Mouse (Mus musculus): Measurements from ENCODE around the gene Birc6.

Gene Birc6

GRCm38 (mm10) chr17:74706593-74706992, 178.5 kb downstream of the Birc6 start:
- in situ Hi-C loops (cut with MboI, MseI): no loop called here

GRCm38 (mm10) chr17:74707637-74708152, 179.6 kb downstream of the Birc6 start:
- in situ Hi-C loops (cut with MboI, MseI): no loop called here

- in situ Hi-C loops (cut with MboI, MseI): no loop called here
Measured at GRCm38 (mm10) chr17:74710731-74711130, 182.6 kb downstream of the Birc6 start.

- in situ Hi-C loops (cut with MboI, MseI): no loop called here
Measured at GRCm38 (mm10) chr17:74711627-74712026, 183.5 kb downstream of the Birc6 start.

DNA sequence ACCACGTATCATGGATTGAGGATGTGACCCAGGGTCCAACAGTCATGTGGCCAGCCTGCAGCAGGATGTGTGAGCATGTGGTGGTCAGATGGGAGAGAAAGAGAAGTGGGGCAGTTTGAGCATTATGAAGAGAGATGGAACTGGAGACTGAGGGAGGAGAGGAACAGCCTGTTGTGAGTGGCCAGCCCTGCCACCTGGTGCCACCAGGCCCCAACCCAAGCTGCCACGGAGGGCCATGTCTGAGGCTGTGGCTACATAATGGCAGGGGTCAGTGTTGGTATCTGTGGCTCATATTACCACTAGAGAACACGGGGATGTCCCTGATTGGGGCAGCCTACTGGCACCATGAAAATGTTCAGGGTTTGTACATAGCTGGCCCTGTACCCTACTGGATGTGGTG, 187.0 kb downstream of the Birc6 start:
- in situ Hi-C loops (cut with MboI, MseI): no loop called here

- in situ Hi-C loops (cut with MboI, MseI): no loop called here
Measured at GRCm38 (mm10) chr17:74715724-74716123, 187.6 kb downstream of the Birc6 start.

GRCm38 (mm10) chr17:74716643-74717042, 188.5 kb downstream of the Birc6 start:
- in situ Hi-C loops (cut with MboI, MseI): no loop called here

GRCm38 (mm10) chr17:74717091-74717617, 189.1 kb downstream of the Birc6 start:
- in situ Hi-C loops (cut with MboI, MseI): no loop called here

DNA sequence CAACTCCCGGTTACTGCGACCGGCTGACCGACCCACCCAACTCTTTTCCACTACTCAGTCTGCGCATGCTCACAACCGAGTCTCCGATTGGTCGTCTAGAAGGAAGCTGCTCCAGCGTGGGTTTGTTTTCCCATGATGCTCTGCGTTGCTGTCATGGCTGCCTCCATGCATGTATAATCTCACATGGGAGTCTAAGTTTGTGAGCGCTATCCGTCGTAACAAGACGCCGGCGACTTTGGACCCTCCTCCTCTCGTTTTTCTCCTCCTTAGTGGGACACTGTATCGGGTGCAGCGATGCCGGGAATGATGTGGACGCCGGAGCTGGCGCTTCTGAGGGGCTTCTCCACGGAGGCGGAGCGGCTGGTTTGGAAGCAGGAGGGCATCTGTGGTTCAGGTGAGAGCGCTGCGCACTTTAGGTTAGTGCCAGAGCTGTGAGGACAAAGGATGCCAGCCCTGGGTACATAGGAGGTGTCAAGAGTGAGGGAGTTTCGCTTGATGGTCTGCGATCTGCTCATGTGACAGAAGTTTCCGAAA, 189.6 kb downstream of the Birc6 start, which contains the start of gene Ttc27:
Gene Ttc27 (plus strand): TSS at position 115 of the 534 bp plus-strand sequence.
- in situ Hi-C loops (cut with MboI, MseI): no loop called here

DNA sequence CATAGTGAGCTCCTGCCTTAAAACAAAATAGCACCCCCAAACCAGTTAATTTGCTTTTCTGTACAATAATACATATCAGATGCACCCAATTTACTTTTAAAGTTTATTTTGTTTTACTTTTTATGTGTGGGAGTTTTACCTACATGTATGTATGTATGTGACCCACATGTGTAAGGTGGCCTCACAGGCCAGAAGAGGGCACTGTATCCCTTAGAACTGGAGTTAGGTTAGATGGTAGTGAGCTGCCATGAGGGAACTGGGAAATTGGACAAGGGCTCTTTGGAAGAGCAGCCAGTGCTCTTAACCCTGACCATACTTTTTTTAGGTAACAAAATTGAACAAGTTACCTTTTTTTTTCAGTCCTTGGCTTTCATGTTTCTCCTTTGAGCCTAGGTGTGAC, 204.8 kb downstream of the Birc6 start:
- in situ Hi-C loops (cut with MboI, MseI): loop anchor here (10.0 kb wide), 1 partner anchor 272 kb away; the partner anchor contains the start of gene Ltbp1

DNA sequence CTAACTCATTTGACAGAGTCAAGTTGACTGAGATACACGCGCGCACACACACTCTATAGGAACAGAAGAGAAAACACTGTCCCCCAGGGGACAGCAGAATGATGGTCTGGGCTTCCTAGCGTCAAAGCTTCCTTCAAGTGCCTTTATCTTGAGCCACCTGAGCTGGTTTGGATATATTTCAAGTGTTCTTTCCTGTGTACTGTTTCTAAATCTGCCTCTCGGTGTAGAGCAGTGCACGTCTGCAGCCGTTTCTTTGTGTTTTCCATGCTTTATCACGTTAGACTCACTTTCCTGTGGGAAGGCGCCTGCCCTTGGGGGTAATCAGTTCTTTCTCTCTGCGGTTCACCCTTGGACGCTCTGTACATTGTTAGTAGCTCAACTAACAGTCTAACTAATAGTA, 207.3 kb downstream of the Birc6 start:
- in situ Hi-C loops (cut with MboI, MseI): loop anchor here (5.0 to 10.0 kb wide), 3 partner anchors 52 to 269 kb away; partner anchors contain the start of gene Ltbp1

GRCm38 (mm10) chr17:74749659-74750058, 221.6 kb downstream of the Birc6 start:
- in situ Hi-C loops (cut with MboI, MseI): no loop called here

- in situ Hi-C loops (cut with MboI, MseI): no loop called here
Measured at GRCm38 (mm10) chr17:74751026-74751425, 222.9 kb downstream of the Birc6 start.
